Mouse (Mus musculus) neural tube, embryonic 13.5 days (tissue): Measurements from ENCODE around the gene Tlr3. TPM values are rescaled to one million over a fixed set of nuclear protein-coding genes. Genes with fewer than 3 reads are reported as not detected.

Experiments
- ATAC-seq: fragments of 200-750 bp; cut with Nextera tagmentation; 2 replicates; pipeline ENCODE4 v1.8.0; 2017; ENCODE audit warnings: low read depth, mild to moderate bottlenecking, moderate TSS enrichment, moderate library complexity
- H3K27ac ChIP-seq: fragments of 300-500 bp; sonication (generic); replicated peaks from 2 replicates; pipeline ENCODE4 v1.5.1; 2015; ENCODE audit warnings: moderate library complexity, mild to moderate bottlenecking, inconsistent platforms
- H3K27me3 ChIP-seq: fragments of 300-500 bp; sonication (generic); 2 replicates; pipeline ENCODE4 v1.6.1; 2015; ENCODE audit warnings: mild to moderate bottlenecking, inconsistent platforms
- H3K36me3 ChIP-seq: fragments of 300-500 bp; sonication (generic); 2 replicates; pipeline ENCODE4 v1.6.1; 2015; ENCODE audit warnings: mild to moderate bottlenecking, inconsistent platforms
- H3K4me1 ChIP-seq: fragments of 300-500 bp; sonication (generic); replicated peaks from 2 replicates; pipeline ENCODE4 v1.6.1; 2015; ENCODE audit warnings: inconsistent platforms
- H3K4me2 ChIP-seq: fragments of 300-500 bp; sonication (generic); 2 replicates; pipeline ENCODE4 v1.6.1; 2015; ENCODE audit warnings: inconsistent platforms, mild to moderate bottlenecking, moderate library complexity
- H3K4me3 ChIP-seq: fragments of 300-500 bp; sonication (generic); 2 replicates; pipeline ENCODE4 v1.5.1; 2015; ENCODE audit warnings: mild to moderate bottlenecking, inconsistent platforms
- H3K9ac ChIP-seq: fragments of 300-500 bp; sonication (generic); 2 replicates; pipeline ENCODE4 v1.6.1; 2015; ENCODE audit warnings: moderate library complexity, mild to moderate bottlenecking, inconsistent platforms
- H3K9me3 ChIP-seq: fragments of 300-500 bp; sonication (generic); 2 replicates; pipeline ENCODE4 v1.6.1; 2016; ENCODE audit warnings: inconsistent platforms
- WGBS: fragments of 180-500 bp; shearing (Covaris S2); methylation state at CpG from one replicate; pipeline ENCODE4 v1.1.7; 2015; 5-methylcytosine and 5-hydroxymethylcytosine counted together
- polyA plus RNA-seq: library from polyadenylated mRNA; unstranded; fragments of >200 nt; fragmentation: Nextera tagmentation; extraction: Ambion mirVana; gene quantifications from 2 replicates; pipeline ENCODE4 v1.2.1, GENCODE M21; 2015

Tlr3 gene
- 0.83 and 1.0 TPM in 2 replicates for polyA plus RNA-seq

DNA sequence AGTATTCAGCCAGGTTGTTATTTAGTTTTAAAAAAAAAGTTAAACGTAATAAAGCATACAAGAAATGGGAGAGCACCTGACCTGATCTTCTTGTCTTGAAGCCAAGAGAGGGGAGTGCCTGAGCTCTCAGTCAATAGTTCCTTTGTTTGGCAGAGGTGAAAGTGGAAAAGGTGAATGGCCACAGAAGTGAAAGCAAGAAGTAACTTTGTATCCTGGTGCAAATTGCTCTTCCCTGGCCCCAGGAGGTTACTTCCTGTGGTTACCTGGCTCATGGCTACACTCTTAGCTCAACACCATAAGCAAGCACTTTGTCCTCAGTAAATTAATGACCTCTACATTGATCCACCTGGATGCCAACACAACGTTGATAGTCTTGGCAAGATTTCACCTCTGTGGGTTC is at the start of gene Tlr3:
Gene Tlr3, minus strand, starts transcription at position 199 of the 400 bp plus-strand sequence.
- ATAC-seq, result no peak
- H3K9ac ChIP-seq, result no peak within 1 kb of the TSS; the same call in 1 of the 2 replicates
- H3K36me3 ChIP-seq, result no peaks in the 10 kb centered on the region
- 83% methylated on average over 2 of the region's 2 CpGs for WGBS
- H3K27ac ChIP-seq, result no peak within 1 kb of the TSS
- no peaks in the 10 kb centered on the region for H3K9me3 ChIP-seq
- peak within 1 kb of the TSS; percentile 29 for H3K4me3 ChIP-seq
- peaks cover 7% of the 10 kb centered on the region for H3K4me1 ChIP-seq
- H3K27me3 ChIP-seq, result no peaks in the 10 kb centered on the region
- peak within 1 kb of the TSS; percentile 50 for H3K4me2 ChIP-seq

DNA sequence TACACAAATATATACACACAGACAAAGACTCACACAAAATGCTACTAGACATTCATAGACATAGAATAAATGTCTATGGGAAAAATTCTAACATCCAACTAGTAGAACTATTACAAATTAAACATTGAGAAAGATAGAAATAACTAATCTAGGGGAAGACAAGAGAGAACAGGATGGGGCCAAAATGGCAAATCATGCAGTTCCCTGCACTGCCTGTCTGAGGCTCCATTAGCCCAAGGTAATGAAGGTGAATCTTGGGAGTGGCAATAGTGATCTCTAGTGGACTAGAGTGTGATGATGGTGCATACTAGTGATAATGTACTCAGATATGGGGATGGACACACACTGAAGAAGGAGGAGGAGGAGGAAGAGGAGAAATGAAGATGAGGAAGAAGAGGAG is 47.0 kb upstream of the Tlr3 start:
- no peak for ATAC-seq
- H3K9me3 ChIP-seq, result no peaks in the 10 kb centered on the region
- H3K4me1 ChIP-seq, result no peaks in the 10 kb centered on the region
- H3K9ac ChIP-seq, result no peak overlapping the region
- H3K27ac ChIP-seq, result no peak overlapping the region
- no peaks in the 10 kb centered on the region for H3K36me3 ChIP-seq
- H3K4me2 ChIP-seq, result no peak overlapping the region
- no peak overlapping the region for H3K4me3 ChIP-seq
- no peaks in the 10 kb centered on the region for H3K27me3 ChIP-seq

DNA sequence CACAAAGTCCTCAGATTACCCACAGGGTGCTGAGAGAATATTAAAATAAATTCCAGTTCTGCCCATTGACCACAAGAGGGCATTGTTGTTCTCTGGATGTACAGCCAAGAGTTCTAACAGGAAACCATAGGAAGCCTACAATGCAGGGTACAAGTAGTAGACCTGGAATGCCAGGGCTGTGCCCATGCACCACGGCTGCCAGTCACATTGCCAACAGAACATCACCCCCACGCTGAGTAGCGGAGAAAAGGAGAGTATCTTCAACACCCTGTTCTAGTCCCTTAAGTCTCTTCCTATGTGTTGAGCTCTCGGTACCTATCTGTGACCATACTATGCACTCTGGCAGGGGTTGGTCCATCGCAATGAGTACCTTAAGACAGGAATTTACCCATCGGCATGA is 43.5 kb upstream of the Tlr3 start:
- ATAC-seq, result peak; percentile 80; the same call in 1 of the 2 replicates
- H3K36me3 ChIP-seq, result no peaks in the 10 kb centered on the region
- 65% methylated on average over 6 of the region's 6 CpGs for WGBS
- no peaks in the 10 kb centered on the region for H3K9me3 ChIP-seq
- no peaks in the 10 kb centered on the region for H3K4me1 ChIP-seq
- H3K4me2 ChIP-seq, result no peak overlapping the region
- H3K9ac ChIP-seq, result peak overlapping the region; percentile 17; the same call in 1 of the 2 replicates
- no peaks in the 10 kb centered on the region for H3K27me3 ChIP-seq
- H3K4me3 ChIP-seq, result no peak overlapping the region
- no peak overlapping the region for H3K27ac ChIP-seq

DNA sequence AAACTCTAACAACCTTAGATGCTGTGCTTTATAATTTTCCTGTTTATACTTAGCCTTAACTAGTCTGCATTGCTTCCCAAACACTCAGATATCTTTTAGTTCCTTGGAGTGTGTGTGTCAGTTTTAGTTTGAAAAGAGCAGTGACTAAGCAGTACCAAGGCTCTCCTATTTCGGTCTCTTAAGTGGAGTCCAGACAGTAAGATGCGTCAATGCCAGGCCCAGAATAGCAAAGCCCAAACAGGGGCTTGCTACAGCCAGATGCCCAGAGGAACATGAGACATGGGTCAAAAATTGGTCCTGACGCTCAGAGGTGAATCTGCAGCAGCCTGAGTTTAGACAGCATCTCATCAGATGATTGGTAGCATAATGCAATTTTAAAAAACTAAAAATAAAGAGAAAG is 41.2 kb upstream of the Tlr3 start:
- H3K9me3 ChIP-seq, result no peaks in the 10 kb centered on the region
- no peak overlapping the region for H3K4me2 ChIP-seq
- no peaks in the 10 kb centered on the region for H3K4me1 ChIP-seq
- H3K9ac ChIP-seq, result no peak overlapping the region
- no peak overlapping the region for H3K27ac ChIP-seq
- no peak for ATAC-seq
- WGBS, result 84% methylated on average over 3 of the region's 3 CpGs
- no peaks in the 10 kb centered on the region for H3K27me3 ChIP-seq
- H3K36me3 ChIP-seq, result no peaks in the 10 kb centered on the region
- H3K4me3 ChIP-seq, result no peak overlapping the region

DNA sequence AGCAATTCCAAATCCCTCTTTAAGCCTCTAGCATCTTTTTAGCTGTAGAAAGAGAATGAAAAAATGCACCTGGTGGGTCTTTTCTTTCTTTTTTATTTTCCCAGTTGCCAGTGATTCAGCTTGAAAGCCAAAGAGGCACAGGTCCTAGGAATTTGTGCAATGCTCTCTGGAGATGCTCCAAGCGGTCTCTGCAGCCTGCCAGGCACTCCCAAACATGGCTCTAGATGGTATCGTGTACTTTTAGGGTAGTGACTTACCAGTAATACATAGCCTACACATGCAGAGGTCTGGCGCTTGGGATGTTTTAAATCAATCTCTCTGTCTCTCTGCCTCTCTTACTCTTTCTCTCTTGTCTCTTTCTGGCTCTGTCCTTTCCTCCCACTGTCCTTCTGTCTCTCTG is 38.0 kb upstream of the Tlr3 start:
- Histone ChIP-seq H3K9me3 (no peaks in the 10 kb centered on the region), H3K9ac (no peak overlapping the region), H3K4me2 (no peak overlapping the region), H3K27ac (no peak overlapping the region), H3K4me1 (no peaks in the 10 kb centered on the region), H3K36me3 (no peaks in the 10 kb centered on the region), H3K4me3 (no peak overlapping the region), H3K27me3 (no peaks in the 10 kb centered on the region)
- 80% methylated on average over 3 of the region's 3 CpGs for WGBS
- no peak for ATAC-seq

DNA sequence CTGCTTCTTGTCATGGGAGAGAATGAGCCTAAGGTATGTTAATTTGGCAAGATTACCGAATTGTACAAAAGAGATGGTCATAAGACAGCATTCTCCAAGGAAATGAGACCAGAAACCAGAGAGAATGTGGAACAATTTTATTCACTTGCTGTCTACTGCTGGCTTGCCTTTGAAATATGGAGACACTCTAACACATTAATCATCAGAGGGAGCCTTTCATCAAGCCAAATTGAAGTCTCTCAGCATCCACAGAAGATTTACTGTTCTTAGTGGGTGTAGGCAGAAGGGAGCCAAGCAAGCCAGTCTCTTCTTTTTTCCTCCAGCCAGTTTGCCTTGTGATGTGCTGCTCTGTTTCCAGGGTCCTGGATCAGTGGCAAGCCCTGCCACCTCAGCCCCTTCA is 37.4 kb upstream of the Tlr3 start:
- Histone ChIP-seq H3K9ac (no peak overlapping the region), H3K36me3 (no peaks in the 10 kb centered on the region), H3K4me3 (no peak overlapping the region), H3K4me1 (no peaks in the 10 kb centered on the region), H3K4me2 (no peak overlapping the region), H3K9me3 (no peaks in the 10 kb centered on the region), H3K27ac (no peak overlapping the region), H3K27me3 (no peaks in the 10 kb centered on the region)
- ATAC-seq, result peak; percentile 61
- WGBS, result 73% methylated on average over 1 of the region's 1 CpGs

DNA sequence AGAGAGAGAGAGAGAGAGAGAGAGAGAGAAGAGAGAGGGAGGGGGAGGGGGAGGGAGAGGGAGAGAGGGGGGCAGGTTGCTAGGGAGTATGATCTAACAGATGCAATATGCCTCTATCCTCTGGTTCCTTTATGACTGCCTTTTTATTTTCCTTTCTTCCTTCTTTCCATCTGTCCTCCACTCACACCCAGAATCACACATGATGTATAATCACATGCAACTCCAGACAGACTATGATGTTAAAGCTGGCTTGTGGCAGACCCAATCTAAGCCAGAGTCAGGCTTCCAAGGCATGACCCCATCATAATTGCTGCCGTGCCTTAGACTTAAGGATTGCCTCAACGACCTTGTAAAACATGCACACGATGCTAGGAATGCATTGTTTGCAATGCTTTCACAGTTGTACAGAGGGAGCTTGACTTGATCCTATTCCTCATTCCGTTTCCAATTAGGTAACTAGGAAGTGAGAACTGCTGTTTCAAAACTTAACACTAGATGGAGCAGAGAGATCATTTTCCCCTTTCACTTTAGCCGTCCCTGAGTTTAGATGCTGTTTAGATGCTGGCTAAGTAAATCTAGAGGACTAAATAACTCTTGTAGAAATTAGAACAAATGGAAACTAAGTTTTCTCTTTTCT is 28.1 kb upstream of the Tlr3 start:
- peak; percentile 76 for ATAC-seq
- H3K36me3 ChIP-seq, result no peaks in the 10 kb centered on the region
- H3K4me1 ChIP-seq, result 0 out of 2 replicates have a peak, but pooled peaks cover 3% of the 10 kb centered on the region
- 7% methylated on average over 5 of the region's 5 CpGs for WGBS
- H3K4me3 ChIP-seq, result no peak overlapping the region
- H3K27ac ChIP-seq, result no peak overlapping the region
- H3K9ac ChIP-seq, result no peak overlapping the region
- no peaks in the 10 kb centered on the region for H3K27me3 ChIP-seq
- H3K9me3 ChIP-seq, result no peaks in the 10 kb centered on the region
- peak overlapping the region; percentile 21; the same call in 1 of the 2 replicates for H3K4me2 ChIP-seq

DNA sequence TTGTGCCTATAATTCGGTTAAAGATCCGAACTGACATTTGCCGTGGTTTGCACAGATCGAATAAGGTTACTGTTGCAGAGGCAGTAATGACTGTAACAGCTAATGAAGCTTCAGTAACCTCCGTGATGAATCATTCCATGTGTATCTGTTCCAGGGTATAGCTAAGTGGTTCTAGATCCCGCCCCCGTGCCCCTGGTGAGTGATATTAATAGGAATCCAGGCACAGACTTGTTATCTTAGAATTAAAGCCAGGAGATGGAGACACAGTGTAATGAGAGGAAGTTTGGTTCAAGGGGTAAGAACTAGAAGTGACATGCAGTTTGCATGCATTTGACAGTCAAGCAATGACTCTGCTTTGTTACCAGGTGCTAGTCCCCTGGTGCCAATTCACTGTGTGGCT is 9.3 kb upstream of the Tlr3 start:
- Histone ChIP-seq H3K9ac (no peak overlapping the region), H3K36me3 (no peaks in the 10 kb centered on the region), H3K4me1 (no peaks in the 10 kb centered on the region), H3K4me3 (no peak overlapping the region), H3K27me3 (no peaks in the 10 kb centered on the region), H3K4me2 (no peak overlapping the region), H3K9me3 (no peaks in the 10 kb centered on the region), H3K27ac (no peak overlapping the region)
- ATAC-seq, result no peak
- WGBS, result 91% methylated on average over 7 of the region's 7 CpGs

DNA sequence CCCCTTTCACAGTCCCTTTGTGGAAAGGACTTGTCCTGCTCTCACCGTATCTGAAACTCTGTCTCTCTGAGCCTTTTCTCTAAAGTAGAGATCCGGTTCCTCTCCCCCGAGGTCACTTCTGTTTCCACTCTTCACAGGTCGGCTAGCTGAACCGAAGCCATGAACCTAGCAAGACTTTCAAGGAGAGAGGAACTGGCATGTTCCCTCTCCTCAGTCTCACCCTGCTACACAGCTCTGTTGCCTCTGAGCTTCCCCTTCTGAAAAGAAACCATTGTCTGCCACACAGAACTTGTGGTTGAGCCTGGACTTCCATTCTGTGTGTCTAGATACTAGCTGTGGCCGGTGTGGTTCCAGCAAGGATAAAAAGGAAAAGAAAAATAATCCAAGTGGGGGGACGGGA is 4.1 kb upstream of the Tlr3 start:
- Histone ChIP-seq H3K27me3 (no peaks in the 10 kb centered on the region), H3K4me2 (no peak overlapping the region), H3K27ac (no peak overlapping the region), H3K4me3 (no peak overlapping the region), H3K4me1 (peaks cover 7% of the 10 kb centered on the region), H3K9ac (no peak overlapping the region), H3K9me3 (no peaks in the 10 kb centered on the region), H3K36me3 (no peaks in the 10 kb centered on the region)
- ATAC-seq, result no peak
- WGBS, result 84% methylated on average over 7 of the region's 7 CpGs

DNA sequence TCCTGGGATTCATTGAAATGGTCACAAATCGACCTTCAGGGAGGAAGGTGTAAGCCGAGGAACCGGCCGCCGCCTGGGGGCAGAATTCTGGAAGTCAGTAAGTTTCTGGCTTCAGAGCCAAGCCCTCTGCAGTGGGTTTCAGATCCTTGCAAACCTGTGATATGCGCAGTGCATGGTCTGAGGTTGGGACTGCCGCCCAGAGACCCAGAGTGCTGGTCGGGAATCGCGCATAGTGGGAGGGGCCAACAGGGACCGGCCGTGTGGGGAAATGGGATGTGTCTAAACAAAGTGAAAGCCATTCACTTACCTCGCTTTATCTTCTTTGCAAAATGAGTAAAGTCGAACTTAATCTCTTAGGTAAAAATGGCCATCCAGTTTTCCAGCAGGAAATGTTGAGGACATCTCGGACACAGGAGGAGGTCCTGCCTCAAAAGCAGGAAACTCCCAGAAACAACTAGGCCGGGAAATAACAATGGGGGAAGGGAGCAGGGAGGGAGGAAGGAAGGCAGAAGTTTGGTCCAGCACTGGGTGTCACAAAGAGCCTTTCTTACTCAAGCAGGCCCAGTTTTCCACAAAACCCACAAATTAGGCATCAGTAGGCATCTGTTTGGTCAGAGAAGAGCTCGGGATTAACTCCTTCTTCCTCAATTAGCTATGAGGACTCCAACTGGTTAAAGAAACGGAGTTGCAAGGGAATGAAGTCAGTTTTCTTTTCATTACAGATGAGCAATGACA is 567 bp downstream of the Tlr3 start:
- H3K9ac ChIP-seq, result no peak overlapping the region; the same call in 1 of the 2 replicates

DNA sequence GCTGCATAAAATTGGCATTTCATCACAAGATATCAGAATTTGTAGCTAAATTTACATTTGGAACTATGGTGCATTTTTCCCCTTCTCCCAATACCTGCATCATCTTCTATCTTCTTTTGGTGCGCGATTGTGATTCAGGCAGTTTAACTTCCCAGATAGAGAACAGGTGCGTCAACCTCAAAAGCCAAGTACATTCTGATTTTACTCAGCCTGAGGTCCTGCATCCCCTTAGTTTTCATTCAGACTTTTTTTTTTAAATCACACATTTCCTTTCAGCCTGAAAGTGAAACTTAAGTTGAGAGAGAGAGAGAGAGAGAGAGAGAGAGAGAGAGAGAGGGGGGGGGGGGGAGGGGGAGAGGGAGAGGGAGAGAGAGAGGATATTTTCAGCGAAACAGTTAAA is 1.2 kb downstream of the Tlr3 start:
- H3K9ac ChIP-seq, result no peak overlapping the region
- no peak overlapping the region for H3K27ac ChIP-seq
- no peaks in the 10 kb centered on the region for H3K36me3 ChIP-seq
- no peak for ATAC-seq
- no peaks in the 10 kb centered on the region for H3K27me3 ChIP-seq
- H3K4me1 ChIP-seq, result peaks cover 7% of the 10 kb centered on the region
- WGBS, result 61% methylated on average over 4 of the region's 4 CpGs
- peak overlapping the region; percentile 50 for H3K4me2 ChIP-seq
- H3K4me3 ChIP-seq, result peak overlapping the region; percentile 29; the same call in 1 of the 2 replicates
- H3K9me3 ChIP-seq, result no peaks in the 10 kb centered on the region

More for the DNA sequence above, 567 bp downstream of the Tlr3 start:
- Histone ChIP-seq H3K4me1 (peaks cover 7% of the 10 kb centered on the region), H3K36me3 (no peaks in the 10 kb centered on the region), H3K9me3 (no peaks in the 10 kb centered on the region), H3K27ac (no peak overlapping the region), H3K27me3 (no peaks in the 10 kb centered on the region), H3K4me2 (peak overlapping the region; percentile 50), H3K4me3 (peak overlapping the region; percentile 29)
- WGBS, result 12% methylated on average over 18 of the region's 18 CpGs
- peak; percentile 91 for ATAC-seq

DNA sequence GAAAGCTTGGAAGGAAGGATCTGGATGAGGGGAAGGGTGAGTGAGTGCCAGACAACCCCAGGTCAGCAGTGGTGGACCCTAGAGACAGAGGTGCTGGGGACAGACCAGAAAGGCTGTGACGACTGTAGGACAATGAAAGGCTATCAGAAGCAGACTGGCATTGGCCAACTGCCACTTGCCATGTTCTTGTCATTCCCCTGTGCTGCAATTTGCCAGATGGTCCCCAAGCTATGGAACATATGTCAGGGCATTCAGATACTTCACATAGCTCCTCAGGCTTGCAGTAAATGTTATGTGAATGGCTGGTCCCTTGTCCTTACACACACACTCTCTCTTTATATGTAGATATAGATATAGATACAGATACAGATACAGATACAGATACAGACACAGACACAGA is 27.6 kb downstream of the Tlr3 start:
- H3K4me3 ChIP-seq, result no peak overlapping the region
- peaks cover 18% of the 10 kb centered on the region; the same call in 1 of the 2 replicates for H3K27me3 ChIP-seq
- peaks cover 16% of the 10 kb centered on the region for H3K4me1 ChIP-seq
- no peaks in the 10 kb centered on the region for H3K9me3 ChIP-seq
- no peak overlapping the region for H3K9ac ChIP-seq
- no peaks in the 10 kb centered on the region for H3K36me3 ChIP-seq
- WGBS, result 0% methylated on average over 1 of the region's 1 CpGs
- no peak overlapping the region for H3K4me2 ChIP-seq
- no peak for ATAC-seq
- H3K27ac ChIP-seq, result no peak overlapping the region
